Mouse (Mus musculus): ENCODE data around the gene Hipk4.
"Not testable (repeated sequence)": the region's sequence is repeated elsewhere in the genome, so short reads cannot be mapped to it uniquely, and the experiment has no call there.

Hipk4 gene

GRCm38 (mm10) chr7:27494659-27495367 is 28.3 kb upstream of the Hipk4 start:
- not testable (repeated sequence) for DNase-seq (ENCODE audit: low spot score in 2 of 2)

GRCm38 (mm10) chr7:27499036-27499435 is 24.0 kb upstream of the Hipk4 start, which contains the start of gene Prx:
Prx (plus strand) TSS chr7:27499324.
- no peak for DNase-seq (ENCODE audit: low spot score in 2 of 2)

- DNase-seq (ENCODE audit: low spot score in 2 of 2): no peak
These were observed 21.4 kb upstream of the Hipk4 start for GRCm38 (mm10) chr7:27501620-27502019.

GRCm38 (mm10) chr7:27506765-27507370 is 16.2 kb upstream of the Hipk4 start:
- DNase-seq (ENCODE audit: low spot score in 2 of 2): peak; percentile 38 to 39

- DNase-seq (ENCODE audit: low spot score in 2 of 2): peak; percentile 99
These were observed 15.1 kb upstream of the Hipk4 start for GRCm38 (mm10) chr7:27507711-27508647.

GRCm38 (mm10) chr7:27508648-27509005 is 14.4 kb upstream of the Hipk4 start:
- DNase-seq (ENCODE audit: low spot score in 2 of 2): peak; percentile 68 to 80

GRCm38 (mm10) chr7:27510809-27511208 is 12.3 kb upstream of the Hipk4 start:
- DNase-seq (ENCODE audit: low spot score in 2 of 2): no peak

GRCm38 (mm10) chr7:27514961-27515360 is 8.1 kb upstream of the Hipk4 start:
- DNase-seq (ENCODE audit: low spot score in 2 of 2): no peak

GRCm38 (mm10) chr7:27518314-27518713 is 4.8 kb upstream of the Hipk4 start:
- no peak for DNase-seq (ENCODE audit: low spot score in 2 of 2)

- DNase-seq (ENCODE audit: low spot score in 2 of 2): no peak
These were observed 3.0 kb upstream of the Hipk4 start for GRCm38 (mm10) chr7:27520104-27520503.

GRCm38 (mm10) chr7:27520599-27520998 is 2.5 kb upstream of the Hipk4 start:
- no peak for DNase-seq (ENCODE audit: low spot score in 2 of 2)

- DNase-seq (ENCODE audit: low spot score in 2 of 2): no peak
These were observed 738 bp downstream of the Hipk4 start for GRCm38 (mm10) chr7:27523805-27524204.

GRCm38 (mm10) chr7:27526039-27526827 is 3.2 kb downstream of the Hipk4 start:
- DNase-seq (ENCODE audit: low spot score in 2 of 2): peak; percentile 56 to 73

- DNase-seq (ENCODE audit: low spot score in 2 of 2): no peak
These were observed 6.0 kb downstream of the Hipk4 start for GRCm38 (mm10) chr7:27529070-27529469.

GRCm38 (mm10) chr7:27530937-27531336 is 7.9 kb downstream of the Hipk4 start:
- DNase-seq (ENCODE audit: low spot score in 2 of 2): no peak

- DNase-seq (ENCODE audit: low spot score in 2 of 2): no peak
These were observed 8.6 kb downstream of the Hipk4 start for GRCm38 (mm10) chr7:27531707-27532106.

- no peak for DNase-seq (ENCODE audit: low spot score in 2 of 2)
These were observed 9.5 kb downstream of the Hipk4 start for GRCm38 (mm10) chr7:27532480-27533050.

GRCm38 (mm10) chr7:27535386-27535785 is 12.3 kb downstream of the Hipk4 start:
- peak; percentile 30 to 66 for DNase-seq (ENCODE audit: low spot score in 2 of 2)

GRCm38 (mm10) chr7:27536618-27537017 is 13.6 kb downstream of the Hipk4 start:
- DNase-seq (ENCODE audit: low spot score in 2 of 2): peak; percentile 16 to 21

- no peak for DNase-seq (ENCODE audit: low spot score in 2 of 2)
These were observed 14.9 kb downstream of the Hipk4 start for GRCm38 (mm10) chr7:27537998-27538397.

- no peak for DNase-seq (ENCODE audit: low spot score in 2 of 2)
These were observed 15.7 kb downstream of the Hipk4 start for GRCm38 (mm10) chr7:27538797-27539196.
